Mouse (Mus musculus): ENCODE results near the gene Lbx2. TPM values are rescaled to one million over a fixed set of nuclear protein-coding genes. Genes with fewer than 3 reads are reported as not detected.

Gene Lbx2
- total RNA-seq, 4 experiments from 2014 or later: 0.77 TPM; not detected in 3

- peak; percentile 71 to 81 for DNase-seq (ENCODE audit: low spot score in 2 of 2)
These were observed 22.8 kb downstream of the Lbx2 start, which contains the start of gene Mrpl53 for GRCm38 (mm10) chr6:83108762-83109668. TSS of gene Mrpl53 (plus strand) at chr6:83109040.

DNA sequence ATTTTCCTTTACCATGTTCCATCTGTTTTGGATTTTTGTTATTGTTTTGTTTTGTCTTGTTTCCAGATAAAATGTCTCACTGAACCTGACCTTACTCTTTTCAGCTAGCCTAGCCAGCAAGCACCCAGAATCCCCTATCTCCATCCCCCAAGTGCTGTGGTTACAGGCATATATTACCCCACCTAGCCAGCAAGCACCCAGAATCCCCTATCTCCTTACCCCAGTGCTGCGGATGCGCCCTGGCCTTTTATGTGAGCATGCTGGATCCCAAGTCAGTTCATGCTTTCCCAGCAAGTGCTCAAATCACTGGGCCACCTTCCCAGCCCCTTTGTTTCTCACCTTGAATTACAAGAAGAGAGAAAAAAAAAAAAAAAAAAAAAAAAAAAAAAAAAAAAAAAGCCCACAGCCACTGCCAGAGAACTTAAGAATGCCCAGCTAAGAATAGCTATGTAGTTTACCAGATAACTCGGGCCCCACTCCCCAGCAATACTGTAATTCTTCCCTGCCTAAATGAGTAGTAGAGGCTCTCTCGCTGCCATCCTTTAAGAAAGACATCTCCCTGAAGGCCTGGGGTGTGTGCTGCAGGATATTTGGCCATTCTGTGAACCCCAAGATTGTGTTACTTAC, 25.5 kb downstream of the Lbx2 start:
- DNase-seq (ENCODE audit: low spot score in 2 of 2): no peak

DNA sequence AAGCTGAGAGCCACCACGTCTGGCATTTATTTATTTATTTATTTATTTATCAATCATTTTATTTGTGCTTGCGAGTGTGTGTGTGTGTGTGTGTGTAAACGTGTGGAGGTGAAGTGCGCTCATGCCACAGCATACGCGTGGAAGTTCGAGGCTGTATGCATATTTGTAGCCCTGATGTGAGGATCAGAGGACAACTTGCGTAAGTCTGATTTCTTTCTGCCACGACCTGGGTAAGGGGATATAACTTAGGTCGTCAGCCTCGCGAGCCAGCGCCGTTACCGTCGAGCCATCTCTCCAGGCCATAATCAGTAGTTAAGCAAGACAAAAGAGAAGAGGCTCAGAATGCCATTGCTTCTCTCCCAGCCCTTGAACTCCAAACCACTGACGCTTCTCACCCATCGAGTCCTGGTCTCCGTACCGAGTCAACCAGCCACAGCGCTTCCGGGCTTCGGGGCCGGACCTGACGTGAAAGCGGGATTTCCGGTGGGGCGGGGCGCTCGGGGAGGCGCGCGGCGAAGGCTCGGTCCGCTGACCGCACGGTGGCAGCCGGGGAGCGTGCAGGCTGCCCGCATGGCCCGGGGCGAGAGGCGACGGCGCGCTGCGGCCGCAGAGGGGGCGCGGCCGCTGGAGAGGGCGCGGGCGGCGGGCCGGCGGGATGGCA, 29.0 kb downstream of the Lbx2 start, which contains the start of gene Mogs:
Gene Mogs (plus strand): TSS at position 486 of the 661 bp plus-strand sequence.
- DNase-seq (ENCODE audit: low spot score in 2 of 2): peak; percentile 82 to 88

DNA sequence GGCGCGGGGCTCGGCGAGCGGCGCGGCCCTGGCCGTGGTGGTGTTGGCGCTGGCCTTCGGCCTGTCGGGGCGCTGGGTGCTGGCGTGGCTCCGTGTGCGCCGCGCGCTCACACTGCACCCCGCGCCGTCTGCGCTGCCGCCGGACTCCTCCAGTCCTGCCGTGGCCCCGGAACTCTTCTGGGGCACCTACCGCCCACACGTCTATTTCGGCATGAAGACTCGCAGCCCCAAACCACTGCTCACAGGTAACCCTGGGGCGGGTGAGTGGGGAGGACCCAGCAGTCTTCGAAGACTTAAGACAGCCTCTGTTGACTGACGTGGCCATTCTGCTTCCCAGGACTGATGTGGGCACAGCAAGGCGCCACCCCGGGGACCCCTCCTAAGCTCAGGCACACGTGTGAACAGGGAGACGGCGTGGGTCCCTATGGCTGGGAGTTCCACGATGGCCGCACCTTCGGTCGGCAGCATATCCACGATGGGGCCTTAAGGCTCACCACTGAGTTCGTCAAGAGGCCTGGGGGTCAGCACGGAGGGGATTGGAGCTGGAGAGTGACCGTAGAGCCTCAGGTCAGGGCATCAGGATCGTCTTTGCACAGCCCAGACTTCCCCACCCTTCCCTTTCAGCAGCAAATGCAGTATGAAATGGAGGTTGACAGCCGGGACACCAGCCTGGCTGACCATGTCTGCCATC, 29.7 kb downstream of the Lbx2 start:
- DNase-seq (ENCODE audit: low spot score in 2 of 2): peak in 1 of 2 experiments; percentile 29

DNA sequence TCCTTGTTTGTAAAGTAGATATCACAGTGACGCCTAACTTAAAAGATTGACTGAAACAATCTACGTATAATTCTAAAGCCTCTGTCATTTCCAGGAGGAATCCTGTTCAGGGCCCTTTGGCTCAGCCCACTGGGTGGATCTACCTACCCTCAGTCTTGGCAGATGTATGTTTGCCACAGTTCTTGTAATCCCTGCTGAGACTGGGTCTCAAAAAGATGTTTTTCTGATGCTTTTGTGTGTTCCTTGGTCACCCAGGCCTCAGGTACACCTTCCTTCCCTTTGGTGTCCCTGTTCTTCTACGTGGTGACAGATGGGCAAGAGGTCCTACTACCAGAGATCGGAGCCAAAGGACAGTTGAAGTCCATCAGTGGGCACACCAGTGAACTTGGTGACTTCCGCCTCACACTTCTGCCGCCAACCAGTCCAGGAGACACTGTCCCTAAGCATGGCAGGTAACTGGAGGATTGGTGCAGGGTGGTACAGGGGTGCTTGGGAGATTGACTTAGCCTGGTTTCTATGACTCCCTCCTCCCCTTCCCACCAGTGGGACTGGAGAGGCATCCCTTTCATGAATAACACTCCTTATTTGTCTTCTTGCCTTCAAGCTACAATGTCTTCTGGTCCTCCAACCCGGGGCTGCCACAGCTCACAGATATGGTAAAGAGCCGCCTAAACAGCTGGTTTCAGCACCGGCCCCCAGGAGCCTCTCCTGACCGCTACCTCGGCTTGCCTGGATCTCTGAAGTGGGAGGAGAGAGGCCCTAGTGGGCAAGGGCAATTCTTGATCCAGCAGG, 30.4 kb downstream of the Lbx2 start:
- DNase-seq (ENCODE audit: low spot score in 2 of 2): no peak

DNA sequence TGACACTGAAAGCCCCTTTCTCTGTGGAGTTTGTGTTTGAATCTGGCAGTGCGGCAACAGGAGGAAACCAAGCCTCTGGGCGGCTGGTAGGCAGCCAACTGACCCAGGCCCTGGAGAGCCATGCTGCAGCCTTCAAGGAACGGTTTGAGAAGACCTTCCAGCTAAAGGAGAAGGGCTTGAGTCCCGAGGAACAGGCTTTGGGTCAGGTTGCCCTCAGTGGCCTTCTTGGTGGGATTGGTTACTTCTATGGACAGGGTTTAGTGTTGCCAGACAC, 30.9 kb downstream of the Lbx2 start:
- no peak for DNase-seq (ENCODE audit: low spot score in 2 of 2)

DNA sequence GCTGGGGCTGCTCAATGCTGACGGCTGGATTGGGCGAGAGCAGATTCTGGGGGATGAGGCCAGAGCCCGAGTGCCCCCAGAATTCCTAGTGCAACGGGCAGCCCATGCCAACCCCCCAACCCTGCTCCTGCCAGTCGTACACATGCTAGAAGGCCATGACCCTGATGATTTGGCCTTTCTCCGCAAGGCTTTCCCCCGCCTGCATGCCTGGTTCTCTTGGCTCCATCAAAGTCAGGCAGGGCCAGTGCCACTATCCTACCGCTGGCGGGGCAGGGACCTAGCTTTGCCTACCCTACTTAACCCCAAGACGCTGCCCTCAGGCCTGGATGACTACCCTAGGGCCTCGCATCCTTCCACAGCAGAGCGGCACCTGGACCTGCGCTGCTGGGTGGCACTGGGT, 31.4 kb downstream of the Lbx2 start:
- no peak for DNase-seq (ENCODE audit: low spot score in 2 of 2)

DNA sequence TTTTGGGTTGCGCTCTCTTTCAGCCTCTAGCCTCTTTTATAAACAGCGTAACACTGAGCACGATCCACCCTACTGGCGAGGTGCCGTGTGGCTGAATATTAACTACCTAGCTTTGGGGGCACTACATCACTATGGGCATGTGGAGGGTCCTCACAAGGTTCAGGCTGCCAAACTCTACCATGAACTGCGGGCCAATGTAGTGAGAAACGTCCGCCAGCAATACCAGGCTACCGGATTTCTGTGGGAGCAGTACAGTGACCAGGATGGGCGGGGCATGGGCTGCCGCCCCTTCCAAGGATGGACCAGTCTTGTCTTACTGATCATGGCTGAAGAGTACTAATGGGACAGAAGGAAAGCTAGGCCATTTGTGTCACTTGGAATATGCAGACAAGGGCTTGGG, 32.2 kb downstream of the Lbx2 start:
- DNase-seq (ENCODE audit: low spot score in 2 of 2): no peak

DNA sequence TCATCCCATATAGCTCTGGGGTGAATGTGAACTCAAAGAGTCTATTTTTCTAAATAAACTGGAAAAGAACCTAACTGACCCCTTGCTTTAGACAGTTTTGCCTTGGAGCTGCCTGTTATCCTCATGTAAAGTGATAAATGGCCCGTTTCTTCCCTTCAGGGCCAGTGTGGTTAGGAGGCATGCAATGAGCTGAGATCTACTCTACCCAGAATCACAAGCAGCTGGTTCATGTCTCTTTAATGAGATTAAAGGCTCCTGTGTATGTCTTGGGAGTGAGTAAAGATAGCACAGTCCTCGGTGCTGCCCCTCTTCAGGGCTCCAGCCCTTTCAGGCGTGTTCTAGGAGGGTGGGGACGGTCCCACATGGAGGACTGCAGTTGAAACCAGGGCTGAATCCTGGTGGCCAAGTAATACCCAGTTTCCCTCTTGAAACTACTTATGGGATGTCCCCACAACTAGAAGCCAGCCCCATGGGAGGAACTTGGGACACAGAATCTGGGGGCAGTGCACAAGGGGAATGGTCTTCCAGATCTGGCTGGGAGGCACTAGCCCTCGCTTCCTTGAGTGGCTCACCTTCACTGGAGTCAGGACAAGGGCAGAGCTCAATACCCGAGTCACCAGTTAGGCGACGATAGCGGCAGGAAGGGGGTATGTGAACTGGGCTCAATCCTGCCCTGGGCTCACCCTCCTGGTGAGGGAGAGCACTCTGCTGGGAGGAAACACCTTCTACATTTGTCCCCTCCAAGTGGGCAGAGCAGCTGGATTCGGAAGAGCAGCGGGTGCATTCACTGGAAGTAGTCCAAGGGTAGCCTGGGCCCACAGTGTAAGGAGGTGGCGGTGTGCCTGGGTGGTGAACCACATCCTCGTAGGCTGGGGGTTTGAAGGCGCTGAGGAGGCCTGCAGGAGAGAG, 32.9 kb downstream of the Lbx2 start:
- no peak for DNase-seq (ENCODE audit: low spot score in 2 of 2)

DNA sequence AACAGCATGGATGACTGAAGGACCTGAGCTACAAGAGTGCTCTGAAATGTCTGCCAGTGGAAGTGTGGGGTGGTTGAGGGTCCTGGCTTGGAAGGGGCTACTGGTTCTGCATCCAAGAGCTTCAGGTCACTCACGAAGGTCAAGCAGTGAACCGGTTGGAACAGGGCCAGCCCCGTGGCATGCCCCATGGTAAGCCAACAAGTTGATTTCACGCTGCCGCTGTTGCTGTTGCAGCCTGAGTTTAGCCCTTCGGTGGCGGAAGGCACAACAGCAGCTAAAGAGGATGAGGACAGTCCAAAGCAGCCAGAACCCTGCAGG, 33.5 kb downstream of the Lbx2 start:
- DNase-seq (ENCODE audit: low spot score in 2 of 2): peak in 1 of 2 experiments; percentile 45

GRCm38 (mm10) chr6:83120930-83121862, 35.0 kb downstream of the Lbx2 start, which contains the start of gene Wbp1:
TSS of gene Wbp1 (minus strand) at chr6:83121559.
- peak; percentile 91 to 99 for DNase-seq (ENCODE audit: low spot score in 2 of 2)

DNA sequence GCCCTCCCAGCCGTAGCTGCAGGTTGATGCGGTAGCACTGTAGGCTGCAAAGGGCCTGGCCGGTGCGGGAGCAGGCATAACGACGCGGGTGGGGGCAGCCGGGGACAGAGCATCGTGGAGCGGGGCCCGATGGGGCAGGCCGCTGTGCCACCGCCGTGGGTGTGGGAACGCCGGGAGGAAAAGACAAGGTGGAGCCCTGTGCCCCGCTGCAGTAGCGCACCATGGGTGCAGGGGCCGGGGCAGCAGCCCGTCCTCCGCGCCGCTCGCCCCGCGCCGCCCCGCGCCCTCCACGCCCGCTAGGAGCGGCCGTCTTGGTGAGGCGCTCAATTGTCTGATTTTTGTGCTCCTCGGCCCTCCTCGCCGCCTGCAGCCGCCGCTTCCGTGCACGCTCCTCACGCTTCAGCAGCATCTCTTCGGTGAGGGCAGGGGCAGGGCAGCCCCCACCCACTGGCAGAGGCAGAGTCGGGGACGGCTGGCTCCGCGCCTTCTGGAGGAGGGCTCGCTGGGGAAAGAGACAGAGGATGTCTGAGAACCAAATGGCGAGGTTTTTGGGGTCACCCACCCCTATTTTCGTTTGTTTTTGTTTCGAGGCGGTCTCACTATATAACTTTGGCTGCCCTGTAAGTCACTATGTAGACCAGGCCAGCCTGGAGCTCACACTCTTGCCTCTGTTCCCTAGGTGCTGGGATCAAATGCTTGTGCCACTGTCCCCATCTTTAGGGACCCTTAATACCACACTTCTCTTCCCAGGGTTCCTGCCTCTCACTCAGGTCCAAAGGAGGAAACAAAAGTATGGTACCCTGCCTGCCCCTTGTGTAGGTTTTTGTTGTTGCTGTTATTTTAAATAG, 35.9 kb downstream of the Lbx2 start:
- DNase-seq (ENCODE audit: low spot score in 2 of 2): no peak

DNA sequence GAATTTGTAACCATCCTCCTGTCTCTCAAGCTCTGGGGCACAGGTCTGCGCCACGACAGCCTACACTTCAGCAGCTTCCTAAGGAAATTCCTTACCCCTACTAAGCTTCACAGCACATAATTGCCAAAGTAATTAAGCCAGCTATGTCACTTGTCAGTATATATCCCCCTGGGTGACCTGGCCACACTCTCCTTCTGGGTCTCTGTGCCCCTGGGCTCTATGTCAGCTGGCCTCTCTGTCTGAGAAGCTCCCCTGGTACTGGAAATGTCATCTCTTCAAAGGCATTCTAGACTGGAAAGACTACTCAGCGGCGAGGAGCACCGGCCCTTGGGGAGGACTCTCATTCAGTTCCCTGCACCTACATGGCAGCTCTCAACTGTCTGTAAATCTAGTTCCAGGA, 36.8 kb downstream of the Lbx2 start:
- no peak for DNase-seq (ENCODE audit: low spot score in 2 of 2)

- peak; percentile 84 for DNase-seq (ENCODE audit: low spot score in 2 of 2)
These were observed 38.7 kb downstream of the Lbx2 start for GRCm38 (mm10) chr6:83124851-83125312.

DNA sequence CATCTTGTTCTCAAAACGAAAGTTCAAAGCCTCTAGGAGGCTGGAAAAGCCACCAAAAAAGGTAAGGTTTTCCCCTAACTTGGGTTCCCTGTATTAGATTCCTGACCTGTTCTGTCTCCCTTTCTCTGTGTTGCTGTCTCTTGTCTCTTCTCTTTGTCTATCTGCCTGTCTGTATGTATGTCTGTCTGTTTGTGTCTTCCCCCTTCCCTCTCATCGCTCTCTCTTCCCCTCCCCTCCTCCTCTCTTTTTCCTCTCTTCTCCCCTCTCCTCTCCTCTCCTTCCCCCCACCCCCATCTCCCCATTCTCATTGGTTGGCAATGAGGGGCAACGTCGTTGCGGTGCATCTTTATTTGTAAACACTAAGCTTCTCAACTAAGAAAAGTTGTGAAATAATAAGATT, 39.2 kb downstream of the Lbx2 start, which contains the start of gene Ino80b:
Gene Ino80b (minus strand): TSS at position 101 of the 400 bp plus-strand sequence.
- DNase-seq (ENCODE audit: low spot score in 2 of 2): no peak

- DNase-seq (ENCODE audit: low spot score in 2 of 2): no peak
These were observed 41.3 kb downstream of the Lbx2 start for GRCm38 (mm10) chr6:83127419-83127818.

- DNase-seq (ENCODE audit: low spot score in 2 of 2): no peak
These were observed 45.4 kb downstream of the Lbx2 start for GRCm38 (mm10) chr6:83131469-83132034.
